Mouse (Mus musculus) spleen, adult 2 months (tissue): Measurements from ENCODE around the gene Stac3.

ENCODE experiments used
- CTCF ChIP-seq: fragments of 200-500 bp; IDR thresholded peaks from 2 replicates; pipeline ENCODE4 v1.5.1; 2011; ENCODE audit warnings: mild to moderate bottlenecking, inconsistent platforms; ENCODE audit not compliant: insufficient read depth, insufficient read length, insufficient replicate concordance; ENCODE audit errors: extremely low read depth
- POLR2A ChIP-seq: fragments of 200-500 bp; IDR thresholded peaks from 2 replicates; pipeline ENCODE4 v1.6.1; 2011; ENCODE audit warnings: low read depth, low read length, inconsistent platforms

DNA sequence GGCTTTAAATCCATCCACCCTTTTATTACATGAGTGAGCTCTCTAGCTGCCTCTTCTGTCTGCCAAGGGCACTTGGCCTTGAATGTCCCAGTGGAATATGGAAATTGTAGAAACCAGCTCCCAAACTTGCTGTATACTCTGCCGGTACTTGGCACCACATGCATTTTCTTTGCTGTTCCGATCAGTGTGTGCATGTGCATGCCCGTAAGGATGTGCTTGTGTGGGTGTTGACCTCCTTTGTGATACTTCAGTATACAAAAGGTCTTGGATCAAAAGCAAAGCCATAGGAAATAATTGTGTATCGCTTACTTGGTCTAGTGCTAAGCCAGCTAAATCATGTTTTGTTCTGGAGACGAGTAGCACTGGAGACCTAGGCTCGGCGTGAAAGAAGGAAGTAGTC lies 12.6 kb upstream of the Stac3 start:
- no peak for TF ChIP-seq POLR2A
- TF ChIP-seq CTCF = no peak
